Mouse (Mus musculus) left cerebral cortex, adult 2 months (tissue): ENCODE measurements around the gene Rab6b. TPM values are rescaled to one million over a fixed set of nuclear protein-coding genes. Genes with fewer than 3 reads are reported as not detected.

Experiments used
- DNase-seq, 2 experiments: peaks; one replicate each; pipeline ENCODE4 v3.0.0; 2021 to 2022; ENCODE audit warnings: low spot score in 2 of 2, mixed read lengths in 1 of 2; ENCODE audit errors: extremely low spot score in 1 of 2
- H3K27ac ChIP-seq: fragments of 200-600 bp; 2 replicates; pipeline ENCODE4 v1.8.1; 2022
- H3K4me3 ChIP-seq: fragments of 200-600 bp; 2 replicates; pipeline ENCODE4 v1.8.1; 2022
- CTCF ChIP-seq: fragments of 200-600 bp; IDR thresholded peaks from 2 replicates; pipeline ENCODE4 v1.8.1; 2022; ENCODE audit warnings: antibody characterized with exemption, mild to moderate bottlenecking, moderate library complexity
- intact Hi-C: fragments of 180-260 bp; cut with DNase I; formaldehyde crosslinking; loops from one replicate; pipeline ENCODE4 v1.15.1; 2025
- total RNA-seq, 2 experiments: library from RNA; stranded (reverse); gene quantifications; 2 replicates each; pipeline ENCODE4 v1.2.3; 2021

Gene Rab6b
- total RNA-seq, 2 experiments from 2014 or later = 605 to 610 TPM

DNA sequence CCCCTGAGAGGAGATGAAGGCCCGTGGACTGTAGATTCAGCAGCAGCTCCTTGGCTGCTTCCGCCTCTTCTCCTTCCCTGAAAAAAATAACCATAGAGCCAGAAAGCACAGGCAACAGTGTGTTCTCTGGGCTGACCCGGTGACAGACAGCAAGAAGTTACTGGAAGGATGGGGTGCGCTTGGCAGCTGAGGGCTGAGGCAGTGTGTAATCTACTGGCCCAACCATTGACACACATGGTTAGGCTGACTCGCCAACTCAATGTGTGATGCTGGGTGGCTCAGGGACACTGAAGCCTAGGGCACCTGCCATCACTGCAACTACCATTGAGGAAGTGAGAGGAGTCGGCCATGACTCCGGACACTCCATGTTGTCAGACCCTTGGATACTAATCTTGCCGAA lies 70.3 kb downstream of the Rab6b start:
- TF ChIP-seq CTCF = no peak
- no peak for DNase-seq
- Histone ChIP-seq H3K4me3 (no peak overlapping the region), H3K27ac (no peak overlapping the region)
- intact Hi-C loops = no loop called here

DNA sequence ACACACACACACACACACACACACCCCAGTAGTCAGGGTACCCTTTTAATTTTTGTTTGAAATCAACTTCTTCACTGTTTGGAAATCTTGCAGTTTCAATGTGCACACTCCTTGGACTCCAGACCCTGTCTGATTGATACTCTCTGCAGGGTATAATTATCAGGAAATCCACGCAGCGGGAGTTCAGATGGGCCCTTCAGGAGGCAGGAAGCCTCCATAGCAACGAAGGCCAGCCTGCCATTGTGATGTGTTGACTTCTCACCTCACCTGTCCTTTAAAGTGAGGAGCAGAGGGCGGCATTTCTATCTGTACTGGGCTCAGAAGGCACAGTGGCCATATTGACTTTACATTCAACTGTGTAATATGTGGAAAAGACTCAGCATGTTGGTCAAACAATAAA lies 73.3 kb downstream of the Rab6b start:
- no peak for DNase-seq
- Histone ChIP-seq H3K27ac (no peak overlapping the region), H3K4me3 (no peak overlapping the region)
- intact Hi-C loops = no loop called here
- TF ChIP-seq CTCF = no peak

DNA sequence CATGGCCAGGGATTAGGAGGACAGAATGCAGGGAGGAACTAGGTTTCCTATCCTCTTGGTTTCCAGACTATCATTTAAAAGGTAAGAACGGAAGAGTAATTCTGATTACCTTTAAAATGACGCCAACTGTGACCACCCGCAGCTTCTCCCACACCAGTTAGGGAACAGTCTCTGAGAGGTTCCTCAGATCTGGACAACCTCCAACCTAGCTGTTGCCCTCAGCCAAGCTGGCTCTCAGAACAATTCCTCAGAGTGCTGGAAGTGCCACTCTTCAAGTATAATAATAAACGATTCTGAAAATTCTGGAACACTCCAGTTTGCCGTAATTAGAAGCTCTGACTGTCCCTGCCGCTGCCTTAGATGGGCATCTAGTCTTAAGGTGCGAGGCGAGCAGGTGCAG lies 74.4 kb downstream of the Rab6b start:
- no peak overlapping the region for H3K4me3 ChIP-seq
- TF ChIP-seq CTCF = no peak
- H3K27ac ChIP-seq = 0 out of 2 replicates have a peak overlapping the region, but pooled peaks have one; percentile 24
- intact Hi-C loops = no loop called here
- no peak for DNase-seq

DNA sequence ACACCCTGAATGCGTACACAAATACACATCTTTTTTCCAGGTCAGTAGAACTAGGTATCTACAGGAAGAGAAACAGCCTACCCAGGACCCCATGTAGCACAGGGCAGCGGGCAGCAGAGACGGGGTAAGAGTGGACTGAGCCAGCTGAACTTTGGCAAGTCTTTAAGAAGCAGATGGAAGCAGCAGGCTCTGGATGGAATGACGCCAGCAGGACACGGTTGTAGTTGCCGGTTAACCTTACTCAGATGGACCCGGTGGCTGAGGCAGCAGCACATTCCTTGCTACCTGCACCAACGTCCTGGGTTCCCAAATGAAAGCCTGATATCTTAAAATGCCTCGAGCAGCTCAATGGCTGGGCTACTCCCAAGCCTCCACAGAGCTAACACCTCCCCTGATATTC lies 75.2 kb downstream of the Rab6b start:
- no peak for TF ChIP-seq CTCF
- intact Hi-C loops = no loop called here
- no peak overlapping the region for H3K27ac ChIP-seq
- DNase-seq = no peak
- no peak overlapping the region for H3K4me3 ChIP-seq

DNA sequence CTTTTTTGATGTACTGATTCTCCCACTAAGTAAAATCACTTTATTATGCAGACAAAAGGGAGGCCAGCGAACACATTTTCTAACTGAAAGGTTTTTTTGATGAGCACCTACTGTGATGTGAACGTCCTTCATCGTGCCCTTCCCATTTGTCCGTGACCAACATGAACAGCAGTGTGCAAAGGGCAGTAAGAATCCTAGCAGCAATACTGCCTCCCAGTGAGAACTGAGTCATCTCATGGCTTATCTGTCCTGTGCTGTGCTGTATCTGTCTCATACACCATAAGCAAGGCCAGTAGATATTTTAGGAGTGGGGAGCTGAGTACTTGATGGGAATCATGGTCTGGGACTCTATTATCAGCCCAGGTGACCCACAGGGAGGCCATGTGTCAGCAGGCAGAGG lies 76.8 kb downstream of the Rab6b start:
- DNase-seq = no peak
- H3K4me3 ChIP-seq = no peak overlapping the region
- TF ChIP-seq CTCF = no peak
- intact Hi-C loops = no loop called here
- no peak overlapping the region for H3K27ac ChIP-seq

DNA sequence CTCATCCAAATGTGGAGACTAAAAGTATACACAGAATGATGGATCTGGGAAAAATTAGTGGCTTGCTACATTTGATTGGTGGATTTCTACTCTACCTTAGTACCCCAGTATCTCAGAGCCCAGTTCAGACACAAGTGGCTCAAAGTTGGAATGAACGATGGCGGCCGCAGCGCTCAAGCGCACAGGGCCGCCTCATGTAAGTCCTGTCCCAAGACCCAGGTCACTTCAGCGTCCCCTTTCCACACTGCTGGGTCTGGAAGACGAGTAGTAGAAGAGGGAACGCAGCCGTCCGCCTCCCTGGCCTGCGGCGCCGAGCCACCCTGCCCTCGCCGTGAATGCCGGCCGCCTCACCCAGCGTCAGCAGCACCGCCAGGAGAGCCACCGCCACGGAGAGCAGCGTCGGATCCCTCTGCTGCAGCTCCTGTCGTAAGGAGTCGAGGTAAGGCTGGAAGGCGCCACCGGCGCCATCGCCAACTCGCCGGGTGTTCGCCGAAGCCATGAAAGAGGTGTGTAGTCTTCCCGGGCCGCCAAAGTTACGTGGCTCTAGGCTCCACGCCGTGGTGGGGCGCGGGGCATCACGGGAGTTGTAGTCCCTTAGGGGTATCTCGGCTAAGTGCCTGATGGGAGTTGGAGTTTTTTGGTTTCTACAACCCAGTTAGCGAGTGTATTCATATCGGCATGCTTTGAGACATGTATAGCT lies 90.1 kb downstream of the Rab6b start, which contains the start of gene Srprb:
TSS of gene Srprb (minus strand) at position 577 of the 700 bp plus-strand sequence.
- peak; percentile 93 to 94 for DNase-seq
- Histone ChIP-seq H3K27ac (peak within 1 kb of the TSS; percentile 78), H3K4me3 (peak within 1 kb of the TSS; percentile 74)
- intact Hi-C loops = loop anchor here (5.0 kb wide), 1 partner anchor 109 kb away; no protein-coding TSS in a partner anchor
- TF ChIP-seq CTCF = no peak

DNA sequence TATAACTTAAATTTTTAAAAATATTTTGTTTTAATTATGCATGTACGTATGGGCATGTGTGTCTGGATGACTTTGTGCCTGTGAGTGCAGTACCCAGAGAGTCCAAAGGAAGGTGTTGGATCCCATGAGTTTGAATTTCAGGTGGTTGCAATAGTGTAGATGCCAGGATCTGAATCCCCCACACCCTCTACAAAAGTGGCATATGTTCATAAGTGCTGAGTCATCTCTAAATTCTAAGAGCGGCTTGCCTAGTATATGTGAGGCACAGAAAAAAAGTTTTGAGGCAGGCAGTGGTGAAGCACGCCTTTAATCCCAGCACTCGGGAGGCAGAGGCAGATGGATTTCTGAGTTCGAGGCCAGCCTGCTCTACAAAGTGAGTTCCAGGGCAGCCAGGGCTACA lies 94.2 kb downstream of the Rab6b start:
- no peak overlapping the region for H3K4me3 ChIP-seq
- H3K27ac ChIP-seq = no peak overlapping the region
- DNase-seq = no peak
- intact Hi-C loops = loop anchor here (5.0 kb wide), 1 partner anchor 157 kb away; no protein-coding TSS in a partner anchor
- TF ChIP-seq CTCF = no peak

DNA sequence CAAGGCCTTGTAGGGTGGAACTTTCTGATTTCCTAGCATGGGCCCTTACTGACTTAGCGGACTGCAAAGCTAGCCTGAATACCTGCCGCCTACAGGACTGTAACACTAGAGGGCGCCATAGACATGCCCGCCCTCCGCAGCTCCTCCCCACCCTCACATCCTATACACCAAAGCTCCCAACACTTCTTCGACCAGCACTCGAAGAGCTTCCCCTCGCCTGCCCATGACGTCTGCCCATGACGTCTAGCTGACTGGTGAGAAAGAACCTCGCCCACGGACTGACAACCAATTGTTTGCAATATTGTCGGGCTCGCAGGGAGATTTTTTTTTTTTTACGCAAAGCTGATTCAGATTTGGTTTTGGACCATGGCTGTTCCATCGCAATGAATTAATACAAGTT lies 96.3 kb downstream of the Rab6b start:
- Histone ChIP-seq H3K27ac (no peak overlapping the region), H3K4me3 (peak overlapping the region; percentile 30; the same call in 1 of the 2 replicates)
- TF ChIP-seq CTCF = peak; percentile 91
- peak; percentile 53 to 62 for DNase-seq
- intact Hi-C loops = loop anchor here (1.0 to 5.0 kb wide), 2 partner anchors 97 to 154 kb away; partner anchors contain the start of genes 1300017J02Rik and Topbp1

DNA sequence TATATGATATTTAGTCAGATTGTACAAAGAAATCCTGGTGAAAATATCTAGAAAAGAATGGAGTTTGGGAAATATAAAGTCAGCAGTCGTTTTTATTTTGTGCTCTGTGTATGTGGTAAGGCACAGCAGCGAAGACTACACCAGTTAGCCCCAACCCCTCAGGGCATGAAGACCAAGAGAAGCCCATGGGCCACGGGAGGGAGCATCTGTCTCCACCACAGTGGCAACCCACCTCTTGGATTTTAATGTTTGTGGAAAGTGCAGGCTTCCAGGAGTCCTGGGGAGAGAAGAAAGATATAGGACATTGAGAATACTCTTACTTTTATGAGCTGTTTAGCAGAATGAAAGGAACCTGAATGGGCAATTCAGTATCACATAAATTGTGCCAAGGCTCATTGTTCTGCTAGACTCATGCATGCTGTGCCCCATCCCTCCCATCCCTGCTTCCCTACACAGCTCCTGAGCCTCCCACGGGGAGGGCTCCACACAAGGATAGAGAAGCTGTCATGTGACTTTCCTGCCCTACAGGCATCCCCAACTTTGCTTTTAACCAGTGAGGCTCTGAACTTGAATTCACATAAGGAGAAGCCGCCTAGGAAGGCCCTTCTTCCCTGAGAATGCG lies 97.3 kb downstream of the Rab6b start:
- DNase-seq = no peak
- no peak for TF ChIP-seq CTCF
- intact Hi-C loops = loop anchor here (1.0 to 5.0 kb wide), 2 partner anchors 96 to 153 kb away; partner anchors contain the start of genes 1300017J02Rik and Topbp1
- Histone ChIP-seq H3K4me3 (no peak overlapping the region), H3K27ac (no peak overlapping the region)

DNA sequence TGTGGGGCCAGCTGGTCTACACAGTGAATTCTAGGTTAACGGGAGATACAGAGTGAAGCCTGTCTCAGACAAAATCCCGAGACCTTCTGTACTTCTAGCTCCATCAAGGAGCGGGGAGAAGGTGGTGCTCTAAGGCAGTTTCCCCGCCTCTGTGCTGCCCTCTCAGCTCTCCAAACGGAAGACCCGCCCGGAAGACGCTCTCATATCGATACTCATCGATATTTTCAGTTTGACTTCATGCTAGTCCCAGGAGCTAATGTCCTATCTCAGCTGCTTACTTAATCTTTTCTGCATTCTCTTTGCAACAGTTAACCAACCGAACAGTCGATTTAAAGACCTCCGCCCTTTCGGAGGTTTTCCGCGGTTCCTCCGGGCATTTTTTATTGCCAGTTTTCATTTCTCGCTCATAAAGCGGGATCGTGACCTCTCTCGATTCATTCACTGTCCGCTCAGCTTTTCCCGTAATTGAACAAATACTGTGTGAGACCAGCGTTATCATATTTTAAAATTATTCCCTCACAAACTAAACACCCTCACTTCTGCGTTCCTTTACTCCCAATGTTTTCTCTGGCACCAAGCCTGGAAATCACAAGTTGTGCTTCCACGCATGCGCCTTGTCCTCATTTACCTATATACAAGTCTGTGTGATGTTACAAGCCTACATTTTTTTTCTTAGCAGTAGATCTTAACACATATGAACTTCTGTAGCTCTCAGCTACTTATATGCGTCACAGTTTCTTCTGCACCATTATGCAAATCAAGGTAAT lies 101.2 kb downstream of the Rab6b start:
- intact Hi-C loops = no loop called here
- no peak for DNase-seq
- H3K4me3 ChIP-seq = no peak overlapping the region
- no peak for TF ChIP-seq CTCF
- no peak overlapping the region for H3K27ac ChIP-seq

DNA sequence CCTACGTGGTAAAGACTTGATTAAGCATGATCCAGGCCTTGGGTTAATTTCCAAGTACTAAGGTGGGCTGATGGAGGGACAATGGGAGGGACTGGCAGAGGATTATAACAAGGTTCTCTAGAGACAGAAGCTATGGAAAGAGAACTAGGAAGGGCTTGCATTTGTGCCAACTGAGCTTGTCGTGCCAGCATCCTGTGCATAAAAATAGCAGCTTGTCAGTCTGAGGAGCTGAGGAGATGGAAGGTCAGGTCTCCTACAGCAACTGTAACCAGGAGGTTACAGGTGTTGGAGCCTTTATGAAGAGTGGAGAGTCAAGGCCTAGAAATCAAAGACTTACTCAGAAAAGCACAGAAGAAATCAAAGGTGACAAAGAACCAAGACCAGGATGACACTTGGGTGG lies 102.0 kb downstream of the Rab6b start:
- intact Hi-C loops = no loop called here
- TF ChIP-seq CTCF = no peak
- no peak for DNase-seq
- Histone ChIP-seq H3K27ac (no peak overlapping the region), H3K4me3 (no peak overlapping the region)

DNA sequence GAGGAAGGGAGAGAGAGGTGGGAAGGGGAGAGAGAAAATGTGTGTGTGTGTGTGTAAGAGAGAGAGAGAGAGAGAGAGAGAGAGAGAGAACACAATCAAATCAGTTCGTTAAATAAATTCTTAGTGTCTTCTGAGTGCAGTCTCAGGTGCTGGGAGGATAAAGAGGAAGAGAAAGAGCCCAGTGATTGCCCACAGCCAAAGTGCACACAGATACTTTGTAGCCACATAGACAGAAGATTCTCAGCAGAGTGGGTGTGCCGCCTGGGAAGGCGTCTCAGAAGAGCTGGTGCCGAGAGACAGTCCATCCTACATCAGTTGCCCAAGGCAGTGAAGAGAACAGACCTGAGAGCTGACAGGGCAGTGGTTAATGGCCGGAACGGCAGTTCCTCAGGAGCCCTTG lies 102.7 kb downstream of the Rab6b start:
- no peak overlapping the region for H3K4me3 ChIP-seq
- no peak for TF ChIP-seq CTCF
- DNase-seq = no peak
- intact Hi-C loops = no loop called here
- H3K27ac ChIP-seq = no peak overlapping the region
